8 mouse cellular contexts compared by ENCODE assay signal in genomic region chr7:80074921-80075441, GRCm38 (mm10). TPM values are rescaled to one million over a fixed set of nuclear protein-coding genes. Genes with fewer than 3 reads are reported as not detected.
DNase-seq lines count a peak whose midpoint lies in the region; ATAC-seq and TF ChIP-seq lines count a peak whose summit lies in the region.

No protein-coding gene starts in this region.

- 49% methylated on average over 5 of the region's 5 CpGs for WGBS in neural tube, embryonic 11.5 days
- WGBS in neural tube, embryonic 15.5 days = 54% methylated on average over 5 of the region's 5 CpGs
- 31% methylated on average over 5 of the region's 5 CpGs for WGBS in intestine, postnatal 0 days
- 7% methylated on average over 5 of the region's 5 CpGs for WGBS in spleen, adult 2 months

- H3K36me3 ChIP-seq in neural tube, embryonic 11.5 days (ENCODE audit: control insufficient read depth, insufficient read depth, low read length) = no peaks in the 10 kb centered on the region
- H3K36me3 ChIP-seq in neural tube, embryonic 15.5 days = no peaks in the 10 kb centered on the region
- H3K36me3 ChIP-seq in intestine, postnatal 0 days (ENCODE audit: control insufficient read depth, insufficient read depth) = no peaks in the 10 kb centered on the region
- H3K36me3 ChIP-seq in spleen, adult 2 months (ENCODE audit: control insufficient read depth, insufficient read depth, low read length) = peaks cover 1% of the 10 kb centered on the region; the same call in 1 of the 2 replicates

- H3K4me3 ChIP-seq in neural tube, embryonic 11.5 days (ENCODE audit: low read depth, low read length) = no peak overlapping the region
- H3K4me3 ChIP-seq in neural tube, embryonic 15.5 days (replicated peaks) = no peak overlapping the region
- H3K4me3 ChIP-seq in intestine, postnatal 0 days (ENCODE audit: low read depth, low read length) = no peak overlapping the region
- H3K4me3 ChIP-seq in spleen, adult 2 months (ENCODE audit: extremely low read depth, insufficient read depth, insufficient read length) = no peak overlapping the region

- H3K9me3 ChIP-seq in neural tube, embryonic 11.5 days (ENCODE audit: control insufficient read depth, low read length) = no peaks in the 10 kb centered on the region
- H3K9me3 ChIP-seq in neural tube, embryonic 15.5 days (replicated peaks) = no peaks in the 10 kb centered on the region
- no peaks in the 10 kb centered on the region for H3K9me3 ChIP-seq in intestine, postnatal 0 days (ENCODE audit: control insufficient read depth)

- peak overlapping the region; percentile 65 for H3K27ac ChIP-seq in neural tube, embryonic 11.5 days (ENCODE audit: low read depth, low read length)
- no peak overlapping the region for H3K27ac ChIP-seq in neural tube, embryonic 15.5 days (replicated peaks)
- peak overlapping the region; percentile 22; the same call in 1 of the 2 replicates for H3K27ac ChIP-seq in intestine, postnatal 0 days (ENCODE audit: low read depth, low read length)
- peak overlapping the region; percentile 88 for H3K27ac ChIP-seq in spleen, adult 2 months (ENCODE audit: insufficient read depth, low read length)

- peak; percentile 49 for TF ChIP-seq CTCF in intestine, postnatal 0 days (IDR thresholded peaks at IDR 0.05; ENCODE audit: low read depth)
- TF ChIP-seq CTCF in spleen, adult 2 months (IDR thresholded peaks at IDR 0.05; ENCODE audit: extremely low read depth, insufficient read depth, insufficient read length, insufficient replicate concordance) = no peak

- TF ChIP-seq POLR2A in spleen, adult 2 months (IDR thresholded peaks at IDR 0.05; ENCODE audit: low read depth, low read length) = no peak

- H3K4me1 ChIP-seq in neural tube, embryonic 11.5 days (ENCODE audit: control insufficient read depth, insufficient read depth, low read length) = peaks cover 41% of the 10 kb centered on the region
- H3K4me1 ChIP-seq in neural tube, embryonic 15.5 days = peaks cover 78% of the 10 kb centered on the region
- H3K4me1 ChIP-seq in intestine, postnatal 0 days (replicated peaks; ENCODE audit: control insufficient read depth, insufficient read depth, low read length) = peaks cover 23% of the 10 kb centered on the region
- H3K4me1 ChIP-seq in spleen, adult 2 months (ENCODE audit: control insufficient read depth, insufficient read depth, insufficient read length) = peaks cover 46% of the 10 kb centered on the region

- no peak overlapping the region for H3K9ac ChIP-seq in neural tube, embryonic 11.5 days (ENCODE audit: low read length)
- no peak overlapping the region for H3K9ac ChIP-seq in neural tube, embryonic 15.5 days (replicated peaks)
- H3K9ac ChIP-seq in intestine, postnatal 0 days (ENCODE audit: low read depth, low read length) = no peak overlapping the region

- H3K4me2 ChIP-seq in neural tube, embryonic 11.5 days (ENCODE audit: low read depth) = no peak overlapping the region
- H3K4me2 ChIP-seq in neural tube, embryonic 15.5 days = no peak overlapping the region
- no peak overlapping the region for H3K4me2 ChIP-seq in intestine, postnatal 0 days (replicated peaks; ENCODE audit: low read depth)

- H3K27me3 ChIP-seq in neural tube, embryonic 11.5 days (ENCODE audit: control insufficient read depth, insufficient read depth, low read length) = no peaks in the 10 kb centered on the region
- no peaks in the 10 kb centered on the region for H3K27me3 ChIP-seq in neural tube, embryonic 15.5 days (replicated peaks)
- no peaks in the 10 kb centered on the region for H3K27me3 ChIP-seq in intestine, postnatal 0 days (replicated peaks; ENCODE audit: control insufficient read depth, insufficient read depth, low read length)
- no peaks in the 10 kb centered on the region for H3K27me3 ChIP-seq in spleen, adult 2 months (ENCODE audit: control insufficient read depth, insufficient read depth, low read length)

- intact Hi-C loops in left cerebral cortex, postnatal 10 days (cut with DNase I) = no loop called here

- no peak for ATAC-seq in neural tube, embryonic 11.5 days (ENCODE audit: insufficient read depth, low FRiP score, low TSS enrichment)
- no peak for ATAC-seq in neural tube, embryonic 15.5 days (ENCODE audit: low FRiP score)
- ATAC-seq in erythroid progenitor cell, adult 5-6 weeks (replicated peaks; ENCODE audit: low FRiP score, poor library complexity, severe bottlenecking) = peak; percentile 56
- ATAC-seq in intestine, postnatal 0 days = peak; percentile 62

- DNase-seq in neural tube, embryonic 11.5 days (ENCODE audit: low spot score) = no peak
- peak; percentile 91 to 94 for DNase-seq in lung, adult 18-20 months
- peak; percentile 69 to 82 for DNase-seq in spleen, adult 2 months (ENCODE audit: low read depth in 1 of 2, low spot score in 2 of 2)
- no peak for DNase-seq in layer of hippocampus, postnatal 25 days (ENCODE audit: extremely low spot score in 1 of 2, low spot score in 1 of 2)
- DNase-seq in left cerebral cortex, postnatal 10 days (ENCODE audit: extremely low spot score in 1 of 2, low spot score in 2 of 2) = no peak

RNA-seq across cellular contexts. Expression of gene Idh2, which starts 40.2 kb away (rescaled TPM):
- polyA plus RNA-seq in neural tube, embryonic 11.5 days (2014; fragmentation: Nextera tagmentation; extraction: Ambion mirVana) = 371 and 381 TPM in 2 replicates
- polyA plus RNA-seq in neural tube, embryonic 15.5 days (2015; fragmentation: Nextera tagmentation; extraction: Ambion mirVana) = 200 and 267 TPM in 2 replicates
- total RNA-seq in erythroid progenitor cell, adult 5-6 weeks (2015; ENCODE audit: low replicate concordance) = 11.7 and 45.8 TPM in 2 replicates
- total RNA-seq in erythroid progenitor cell, adult 5-6 weeks (2017; ENCODE audit: low replicate concordance) = 14.7 and 16.7 TPM in 2 replicates
- 185 and 190 TPM in 2 replicates for polyA plus RNA-seq in intestine, postnatal 0 days (2015; fragmentation: Nextera tagmentation; extraction: Ambion mirVana)
- 52.6 and 54.0 TPM in 2 replicates for polyA plus RNA-seq in spleen, adult 2 months (2012; rRNA removed)
- 10 to 100 TPM; 62.2 to 67.0 TPM for total RNA-seq in layer of hippocampus, postnatal 25 days (2021)
- total RNA-seq in left cerebral cortex, postnatal 10 days (2021) = 10 to 100 TPM; 44.8 to 45.6 TPM

RNA-seq across cellular contexts. Expression of gene Zfp710, which starts 50.4 kb away (rescaled TPM):
- polyA plus RNA-seq in neural tube, embryonic 11.5 days (2014; fragmentation: Nextera tagmentation; extraction: Ambion mirVana) = 21.9 and 24.8 TPM in 2 replicates
- polyA plus RNA-seq in neural tube, embryonic 15.5 days (2015; fragmentation: Nextera tagmentation; extraction: Ambion mirVana) = 11.6 and 13.9 TPM in 2 replicates
- 5.4 and 10.9 TPM in 2 replicates for total RNA-seq in erythroid progenitor cell, adult 5-6 weeks (2015; ENCODE audit: low replicate concordance)
- total RNA-seq in erythroid progenitor cell, adult 5-6 weeks (2017; ENCODE audit: low replicate concordance) = 2.4 and 3.6 TPM in 2 replicates
- 8.5 and 9.4 TPM in 2 replicates for polyA plus RNA-seq in intestine, postnatal 0 days (2015; fragmentation: Nextera tagmentation; extraction: Ambion mirVana)
- 45.3 and 57.7 TPM in 2 replicates for polyA plus RNA-seq in spleen, adult 2 months (2012; rRNA removed)
- 10 to 100 TPM; 20.9 to 22.9 TPM for total RNA-seq in layer of hippocampus, postnatal 25 days (2021)
- 10 to 100 TPM; 15.8 to 16.7 TPM for total RNA-seq in left cerebral cortex, postnatal 10 days (2021)

Comparison
In these comparisons a context has a peak if more than half of its experiments do, and no peak if none do; other contexts are left out.
1. ATAC-seq: peak in erythroid progenitor cell, adult 5-6 weeks (single experiment) and intestine, postnatal 0 days (single experiment); none in neural tube, embryonic 11.5 days (single experiment) and neural tube, embryonic 15.5 days (single experiment).
2. DNase-seq: peak in lung, adult 18-20 months (2 of 2) and spleen, adult 2 months (2 of 2); none in neural tube, embryonic 11.5 days (single experiment), layer of hippocampus, postnatal 25 days (0 of 2) and left cerebral cortex, postnatal 10 days (0 of 2).